Mouse (Mus musculus) erythroblast, embryonic 14.5 days (primary cell): ENCODE measurements around the gene Casp6.

Source experiments
- GATA1 ChIP-seq: IDR thresholded peaks from 2 replicates; pipeline ENCODE4 v1.6.1; 2012; ENCODE audit warnings: low read length, inconsistent platforms, mixed read lengths
- TAL1 ChIP-seq: IDR thresholded peaks from 3 replicates; pipeline ENCODE4 v1.6.1; 2012; ENCODE audit warnings: low read length, inconsistent platforms, mixed read lengths

DNA sequence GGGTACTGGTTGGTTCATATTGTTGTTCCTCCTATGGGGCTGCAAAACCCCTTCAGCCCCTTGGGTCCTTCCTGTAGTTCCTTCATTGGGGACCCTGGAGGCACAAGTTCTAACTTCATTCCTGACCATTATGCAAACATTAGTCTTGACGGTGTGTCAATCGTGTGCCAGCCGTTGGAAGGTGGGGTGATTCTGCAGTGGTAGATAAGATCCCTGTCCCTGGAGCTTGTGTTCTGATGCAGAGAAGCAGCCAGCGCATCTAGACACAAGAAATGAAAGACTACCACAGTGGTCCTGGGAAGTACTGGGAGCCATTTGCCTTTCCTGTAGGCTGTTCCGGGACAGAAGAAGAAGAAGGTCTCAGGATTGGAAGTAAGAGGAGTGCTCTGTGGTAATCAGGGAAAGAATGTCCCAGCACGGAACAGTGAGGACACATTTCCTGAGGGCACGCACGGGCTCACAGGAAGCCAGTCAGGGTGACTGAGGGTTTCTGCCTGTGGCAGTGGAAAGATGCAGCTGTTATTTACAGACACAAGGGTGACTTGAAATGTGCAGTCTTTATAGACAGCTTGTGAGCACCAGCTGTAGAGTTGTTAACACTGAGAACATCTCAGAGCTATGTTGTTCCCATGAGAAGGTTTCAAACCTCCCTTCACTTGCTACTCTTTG is 20.2 kb upstream of the Casp6 start:
- peak; percentile 53; the same call in 1 of the 2 replicates for TF ChIP-seq GATA1
- TF ChIP-seq TAL1, result no peak
